In the genomic region with DNA sequence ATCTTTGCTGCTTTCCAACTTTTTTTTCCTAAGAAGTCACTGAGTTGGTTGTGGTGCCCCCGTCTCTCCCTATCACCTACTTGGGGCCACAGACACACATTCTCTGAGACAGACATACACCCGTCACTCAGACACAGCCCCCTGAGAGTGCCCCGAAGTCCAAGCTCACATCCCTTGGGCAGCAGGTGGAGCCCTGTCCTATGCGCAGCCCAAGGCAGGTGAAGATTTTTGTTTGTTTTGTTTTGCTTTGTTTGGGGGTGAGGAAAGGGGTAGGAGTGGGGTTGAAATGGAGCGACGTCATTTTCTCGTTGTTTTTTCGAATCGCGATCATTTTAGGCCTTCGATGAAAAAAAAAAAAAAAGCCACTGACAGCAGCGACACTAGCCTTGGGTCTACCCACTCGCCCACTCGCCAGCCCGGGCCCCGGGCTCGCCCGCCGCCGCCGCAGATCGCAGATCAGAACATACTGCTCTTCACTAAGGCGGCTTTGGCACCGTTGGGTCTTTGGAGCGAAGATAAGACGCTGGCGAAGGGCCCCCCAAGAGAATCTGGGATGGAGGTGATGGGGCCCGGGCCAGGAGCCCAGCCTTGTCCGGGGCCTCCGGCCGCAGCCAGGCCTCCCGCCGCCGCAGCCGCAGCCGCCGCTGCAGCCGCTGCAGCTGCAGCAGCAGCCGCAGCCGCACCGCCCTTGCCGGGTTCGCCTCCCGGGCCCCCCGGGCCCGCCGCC, we compare ENCODE assay signal across 7 mouse cellular contexts. TPM values are rescaled to one million over a fixed set of nuclear protein-coding genes. Genes with fewer than 3 reads are reported as not detected.
DNase-seq lines count a peak whose midpoint lies in the region; ATAC-seq lines count a peak whose summit lies in the region.

No protein-coding gene starts in this region.

- peaks cover 91% of the 10 kb centered on the region for H3K27me3 ChIP-seq in megakaryocyte, embryonic 14.5 days (replicated peaks)
- H3K27me3 ChIP-seq in forebrain, embryonic 14.5 days (replicated peaks; ENCODE audit: control insufficient read depth, insufficient read depth, low read length), result peaks cover 85% of the 10 kb centered on the region
- peaks cover 82% of the 10 kb centered on the region for H3K27me3 ChIP-seq in intestine, embryonic 15.5 days (replicated peaks)
- H3K27me3 ChIP-seq in neural tube, embryonic 15.5 days (replicated peaks), result peaks cover 88% of the 10 kb centered on the region

- peak overlapping the region; percentile 40 for H3K4me2 ChIP-seq in forebrain, embryonic 14.5 days (ENCODE audit: low read length)
- H3K4me2 ChIP-seq in intestine, embryonic 15.5 days (replicated peaks), result peak overlapping the region; percentile 61
- peak overlapping the region; percentile 40 for H3K4me2 ChIP-seq in neural tube, embryonic 15.5 days

- ATAC-seq in megakaryocyte, adult 5-6 weeks (ENCODE audit: poor library complexity, severe bottlenecking), result no peak
- no peak for ATAC-seq in forebrain, embryonic 14.5 days
- ATAC-seq in intestine, embryonic 15.5 days, result no peak
- ATAC-seq in neural tube, embryonic 15.5 days (ENCODE audit: low FRiP score), result no peak

- no peak overlapping the region for H3K27ac ChIP-seq in forebrain, embryonic 14.5 days (ENCODE audit: low read depth, low read length)
- H3K27ac ChIP-seq in intestine, embryonic 15.5 days, result peak overlapping the region; percentile 48; the same call in 1 of the 2 replicates
- no peak overlapping the region for H3K27ac ChIP-seq in neural tube, embryonic 15.5 days (replicated peaks)

- H3K9me3 ChIP-seq in megakaryocyte, embryonic 14.5 days, result peaks cover 5% of the 10 kb centered on the region
- H3K9me3 ChIP-seq in forebrain, embryonic 14.5 days (replicated peaks; ENCODE audit: control insufficient read depth, low read length), result no peaks in the 10 kb centered on the region
- H3K9me3 ChIP-seq in intestine, embryonic 15.5 days, result no peaks in the 10 kb centered on the region
- no peaks in the 10 kb centered on the region for H3K9me3 ChIP-seq in neural tube, embryonic 15.5 days (replicated peaks)

- no peaks in the 10 kb centered on the region for H3K36me3 ChIP-seq in megakaryocyte, embryonic 14.5 days (replicated peaks; ENCODE audit: low read length)
- H3K36me3 ChIP-seq in forebrain, embryonic 14.5 days (ENCODE audit: control insufficient read depth, insufficient read depth, low read length), result no peaks in the 10 kb centered on the region
- no peaks in the 10 kb centered on the region for H3K36me3 ChIP-seq in intestine, embryonic 15.5 days
- H3K36me3 ChIP-seq in neural tube, embryonic 15.5 days, result no peaks in the 10 kb centered on the region

- WGBS in forebrain, embryonic 14.5 days, result under 1% methylated on average over 46 of the region's 47 CpGs
- WGBS in intestine, embryonic 15.5 days, result under 1% methylated on average over 45 of the region's 47 CpGs
- WGBS in neural tube, embryonic 15.5 days, result under 1% methylated on average over 44 of the region's 47 CpGs

- no peak overlapping the region for H3K9ac ChIP-seq in forebrain, embryonic 14.5 days (ENCODE audit: low read length)
- no peak overlapping the region for H3K9ac ChIP-seq in intestine, embryonic 15.5 days
- H3K9ac ChIP-seq in neural tube, embryonic 15.5 days (replicated peaks), result no peak overlapping the region

- peaks cover 27% of the 10 kb centered on the region for H3K4me1 ChIP-seq in megakaryocyte, embryonic 14.5 days
- H3K4me1 ChIP-seq in forebrain, embryonic 14.5 days (ENCODE audit: control insufficient read depth, insufficient read depth, low read length), result peaks cover 3% of the 10 kb centered on the region
- H3K4me1 ChIP-seq in intestine, embryonic 15.5 days (replicated peaks), result peaks cover 6% of the 10 kb centered on the region
- H3K4me1 ChIP-seq in neural tube, embryonic 15.5 days, result peaks cover 8% of the 10 kb centered on the region

- H3K4me3 ChIP-seq in megakaryocyte, embryonic 14.5 days (replicated peaks), result peak overlapping the region; percentile 76
- H3K4me3 ChIP-seq in forebrain, embryonic 14.5 days (ENCODE audit: low read depth, low read length), result peak overlapping the region; percentile 18
- H3K4me3 ChIP-seq in intestine, embryonic 15.5 days (replicated peaks), result peak overlapping the region; percentile 35
- peak overlapping the region; percentile 13; the same call in 1 of the 2 replicates for H3K4me3 ChIP-seq in neural tube, embryonic 15.5 days (replicated peaks)

- no peak for DNase-seq in forebrain, embryonic 14.5 days (ENCODE audit: low spot score)
- DNase-seq in urinary bladder, postnatal 36 days (ENCODE audit: low spot score in 2 of 2), result no peak
- DNase-seq in spleen, adult 18-20 months, result no peak

RNA-seq across cellular contexts. Expression of a gene that starts 3.3 kb away (rescaled TPM):
- polyA plus RNA-seq in megakaryocyte, embryonic 14.5 days (2012; ENCODE audit: insufficient read depth, low replicate concordance), result 0.02 TPM in 1 of 2 replicates, not detected in the other
- not detected in 2 replicates for total RNA-seq in megakaryocyte, adult 5-6 weeks (2015)
- not detected in 2 replicates for total RNA-seq in megakaryocyte, adult 5-6 weeks (2017)
- polyA plus RNA-seq in forebrain, embryonic 14.5 days (2014; fragmentation: Nextera tagmentation; extraction: Ambion mirVana), result not detected in 2 replicates
- polyA plus RNA-seq in intestine, embryonic 15.5 days (2015; fragmentation: Nextera tagmentation; extraction: Ambion mirVana), result 24.1 and 27.7 TPM in 2 replicates
- 2.6 and 3.6 TPM in 2 replicates for polyA plus RNA-seq in neural tube, embryonic 15.5 days (2015; fragmentation: Nextera tagmentation; extraction: Ambion mirVana)

Comparison
In these comparisons a context has a peak if more than half of its experiments do, and no peak if none do; other contexts are left out.
1. H3K4me3 ChIP-seq: peak in every context shown above with its lines; median percentile 76 in megakaryocyte, embryonic 14.5 days; 35 in intestine, embryonic 15.5 days; 18 in forebrain, embryonic 14.5 days; 13 in neural tube, embryonic 15.5 days.